Mouse (Mus musculus) urinary bladder, postnatal 36 days (tissue): ENCODE data around the gene Gp5.
A peak's percentile ranks its signal among the peaks of the same experiment; 100 is the strongest.

Source experiments
- DNase-seq, 2 experiments: peaks; one replicate each; pipeline ENCODE4 v3.0.0; 2022; ENCODE audit warnings: low spot score in 2 of 2, mixed read lengths in 1 of 2

The Gp5 gene

GRCm38 (mm10) chr16:30280676-30281297 is 29.8 kb downstream of the Gp5 start:
- no peak for DNase-seq

GRCm38 (mm10) chr16:30278406-30278805 is 32.2 kb downstream of the Gp5 start:
- no peak for DNase-seq

- no peak for DNase-seq
Observed at GRCm38 (mm10) chr16:30275558-30276340, 34.8 kb downstream of the Gp5 start.

- no peak for DNase-seq
Observed at GRCm38 (mm10) chr16:30273065-30273464, 37.5 kb downstream of the Gp5 start.

DNA sequence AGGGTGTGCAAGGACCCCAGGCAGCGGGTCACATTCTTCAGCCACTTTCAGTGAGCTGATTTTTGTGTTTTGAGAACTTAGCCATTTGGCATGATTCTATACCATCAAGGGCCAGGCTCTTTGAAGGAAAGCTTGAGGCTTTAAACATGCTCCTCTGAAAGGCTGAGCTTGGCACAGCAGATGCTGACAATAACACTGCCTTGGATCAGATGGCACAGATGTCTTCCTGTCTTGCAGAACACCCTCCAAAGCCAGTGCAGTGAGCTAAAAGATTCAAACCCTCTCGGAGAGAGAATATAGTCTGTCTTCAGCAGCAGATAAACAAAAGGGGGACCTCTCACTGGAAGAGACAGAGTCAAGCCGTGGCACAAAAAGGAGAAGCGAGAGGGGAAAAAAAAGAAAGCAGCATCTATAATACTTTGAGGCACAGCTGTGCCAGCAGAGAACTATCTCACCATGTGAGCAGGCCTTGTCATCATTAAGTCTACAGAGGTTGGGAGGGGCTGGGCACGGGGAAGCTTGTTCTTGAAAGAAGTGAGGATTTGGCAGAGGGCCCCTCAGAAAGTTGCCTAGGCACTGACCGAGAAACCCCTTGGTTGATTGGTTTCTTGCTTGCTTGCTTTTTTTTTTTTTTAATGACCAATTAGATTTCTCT is 38.5 kb downstream of the Gp5 start:
- no peak for DNase-seq

DNA sequence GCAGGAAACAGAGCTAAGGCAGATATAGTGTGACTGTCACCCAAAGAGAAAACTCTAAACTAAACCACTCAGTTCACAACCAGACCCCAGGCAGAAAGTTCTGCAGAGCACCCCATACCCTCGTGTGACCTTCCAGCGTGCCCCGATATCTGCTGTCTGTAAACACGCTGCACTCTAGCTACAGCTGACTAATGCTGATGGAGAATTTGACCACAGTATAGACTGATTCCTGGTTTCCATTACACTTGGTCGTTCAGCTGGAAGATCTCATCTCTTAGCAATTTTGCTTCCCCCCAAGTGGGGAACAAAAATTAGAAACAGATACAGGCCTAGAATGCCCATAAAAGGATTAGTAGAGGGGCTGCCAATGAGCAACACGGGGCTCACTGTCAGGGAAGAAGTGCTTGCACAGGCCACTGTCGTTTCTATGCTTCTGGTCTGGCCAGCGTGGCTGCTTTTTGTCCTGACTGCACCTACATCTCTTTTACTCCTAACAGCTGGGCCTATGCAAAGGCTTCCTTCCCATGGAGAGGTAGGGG is 39.3 kb downstream of the Gp5 start:
- DNase-seq, result no peak

DNA sequence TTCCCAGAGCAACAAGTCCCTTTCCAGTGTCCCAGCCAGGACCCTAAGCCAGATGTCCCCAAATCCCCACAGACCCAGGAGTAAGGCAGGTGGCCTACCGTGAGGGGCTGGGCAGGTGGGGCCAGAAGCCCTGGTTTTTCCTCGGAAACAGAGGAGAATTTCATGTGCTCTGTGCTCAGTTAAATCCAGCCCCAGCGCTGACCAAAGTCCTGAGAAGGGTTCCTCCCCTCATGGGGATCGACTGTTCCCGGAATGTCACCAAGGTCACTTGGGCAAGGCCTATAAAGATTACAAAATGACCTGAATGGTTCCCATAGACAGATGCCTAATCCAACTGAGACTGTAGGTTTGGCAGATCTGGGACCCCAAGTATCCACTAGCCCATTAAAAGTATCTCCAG is 43.2 kb downstream of the Gp5 start, which contains the start of gene Cpn2:
Gene Cpn2 (minus strand): TSS at position 141 of the 400 bp plus-strand sequence.
- DNase-seq, result no peak

GRCm38 (mm10) chr16:30266561-30266960 is 44.0 kb downstream of the Gp5 start:
- no peak for DNase-seq

- DNase-seq, result no peak
Observed at GRCm38 (mm10) chr16:30265611-30266010, 45.0 kb downstream of the Gp5 start.

DNA sequence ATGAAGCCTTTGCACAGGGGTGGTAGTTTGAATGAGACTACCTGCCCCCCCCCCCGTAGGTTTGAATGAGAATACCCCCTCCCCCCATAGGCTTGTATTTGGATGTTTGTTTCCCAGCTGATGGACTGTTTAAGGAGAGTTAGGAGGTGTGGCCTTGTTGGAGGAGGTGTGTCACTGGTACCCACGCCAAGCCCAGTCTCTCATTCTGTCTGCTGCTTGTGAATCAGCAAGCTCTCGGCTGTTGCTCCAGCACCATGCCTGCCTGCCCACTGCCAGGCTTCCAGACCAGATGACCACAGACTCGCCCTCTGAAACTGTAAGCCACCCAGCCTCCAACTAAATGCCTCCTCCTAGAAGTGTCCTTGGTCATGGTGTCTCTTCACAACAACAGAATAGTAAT is 47.4 kb downstream of the Gp5 start:
- DNase-seq, result no peak

GRCm38 (mm10) chr16:30262664-30263063 is 47.9 kb downstream of the Gp5 start:
- DNase-seq, result peak; percentile 53 to 61

DNA sequence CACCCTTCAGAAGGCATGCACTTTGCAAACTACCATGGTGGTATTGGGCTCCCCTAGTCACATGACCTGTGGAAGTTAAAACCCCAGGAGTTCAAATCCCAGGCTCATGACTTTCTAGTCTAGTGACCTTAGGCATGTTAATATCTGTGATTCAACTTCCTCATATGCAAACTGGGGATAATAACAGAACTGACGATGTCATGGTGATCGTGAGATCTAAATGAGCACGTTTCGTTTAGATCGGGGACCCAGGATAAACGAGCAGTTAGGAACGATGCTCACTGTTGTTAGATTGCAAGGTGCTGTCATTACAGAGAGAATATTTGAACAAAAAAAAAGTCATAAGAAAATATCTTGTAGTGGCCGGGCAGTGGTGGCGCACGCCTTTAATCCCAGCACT is 48.4 kb downstream of the Gp5 start:
- DNase-seq, result no peak

DNA sequence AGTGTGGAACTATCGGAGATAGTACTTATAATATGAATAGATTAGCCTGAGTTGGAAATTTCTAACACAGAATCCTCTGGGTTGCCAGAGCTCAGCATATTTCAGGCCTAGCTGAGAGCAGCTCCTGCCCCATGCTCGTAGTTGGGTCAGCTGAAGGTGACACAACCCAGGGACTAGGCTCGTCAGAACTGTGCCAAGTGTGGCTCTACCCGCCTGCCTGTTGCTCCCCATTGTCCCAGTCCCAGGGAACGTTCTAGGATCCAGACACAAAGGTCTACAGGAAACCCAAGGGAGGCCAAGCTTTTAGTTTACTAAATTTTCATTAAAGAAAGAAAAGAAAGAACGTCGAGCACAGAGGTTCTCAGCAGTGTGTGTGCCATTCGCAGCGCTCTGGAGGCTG is 49.2 kb downstream of the Gp5 start:
- DNase-seq, result no peak

- no peak for DNase-seq
Observed at GRCm38 (mm10) chr16:30260012-30260635, 50.5 kb downstream of the Gp5 start.

- peak in 1 of 2 experiments; percentile 28 for DNase-seq
Observed at GRCm38 (mm10) chr16:30259444-30259843, 51.1 kb downstream of the Gp5 start.

DNA sequence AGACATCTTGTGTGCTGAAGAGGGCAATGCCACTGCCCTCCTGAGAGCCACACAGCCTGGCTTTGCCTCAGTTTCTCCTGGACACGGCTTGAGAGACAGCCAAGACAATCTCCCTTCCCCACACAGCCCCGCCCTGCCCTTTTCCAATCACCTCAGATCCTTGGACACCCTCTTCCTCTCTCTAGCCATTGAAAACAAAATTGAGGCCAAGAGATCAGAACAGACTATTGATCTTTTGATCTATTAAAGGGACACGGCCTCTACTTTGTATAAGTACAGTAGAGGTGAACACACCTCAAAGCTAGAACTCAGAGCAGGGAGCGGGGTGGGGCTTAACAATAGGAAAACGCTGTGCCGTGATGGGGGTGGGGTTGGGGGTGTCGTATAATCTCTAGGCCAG is 52.1 kb downstream of the Gp5 start:
- no peak for DNase-seq

GRCm38 (mm10) chr16:30257718-30258117 is 52.9 kb downstream of the Gp5 start:
- no peak for DNase-seq
